Comparison of ENCODE assay signal across 9 mouse cellular contexts in genomic region chr9:32186489-32186888, GRCm38 (mm10).
DNase-seq lines count a peak whose midpoint lies in the region; ATAC-seq and TF ChIP-seq lines count a peak whose summit lies in the region.
"Had no signal": no experiment of that assay in that cellular context is flagged by ENCODE, and none has a peak within 500 bp of the region (broad histone marks: within the 10 kb centered on the region; RNA-seq: fewer than 3 reads in every experiment).

No protein-coding gene starts in this region.

- no peaks in the 10 kb centered on the region for H3K27me3 ChIP-seq in forebrain, embryonic 14.5 days (replicated peaks; ENCODE audit: control insufficient read depth, insufficient read depth, low read length)
- no peaks in the 10 kb centered on the region for H3K27me3 ChIP-seq in forebrain, embryonic 11.5 days (ENCODE audit: control insufficient read depth, insufficient read depth, low read length)
- no peaks in the 10 kb centered on the region for H3K27me3 ChIP-seq in spleen, adult 2 months (ENCODE audit: control insufficient read depth, insufficient read depth, low read length)
- no peaks in the 10 kb centered on the region for H3K27me3 ChIP-seq in embryonic facial prominence, embryonic 11.5 days (ENCODE audit: control insufficient read depth, insufficient read depth, low read length)
- H3K27me3 ChIP-seq in small intestine, adult 2 months (ENCODE audit: control insufficient read depth, insufficient read depth, low read length), result no peaks in the 10 kb centered on the region
- H3K27me3 ChIP-seq: midbrain, embryonic 12.5 days had no signal

- H3K9ac ChIP-seq in forebrain, embryonic 14.5 days (ENCODE audit: low read length), result no peak overlapping the region
- no peak overlapping the region for H3K9ac ChIP-seq in forebrain, embryonic 11.5 days (ENCODE audit: low read length)
- no peak overlapping the region for H3K9ac ChIP-seq in embryonic facial prominence, embryonic 11.5 days (replicated peaks; ENCODE audit: low read length)
- H3K9ac ChIP-seq: midbrain, embryonic 12.5 days had no signal

- WGBS in forebrain, embryonic 14.5 days, result 92% methylated on average over 2 of the region's 2 CpGs
- 99% methylated on average over 2 of the region's 2 CpGs for WGBS in forebrain, embryonic 11.5 days
- WGBS in spleen, adult 2 months, result 90% methylated on average over 2 of the region's 2 CpGs
- 95% methylated on average over 2 of the region's 2 CpGs for WGBS in embryonic facial prominence, embryonic 11.5 days
- WGBS in small intestine, adult 2 months, result 98% methylated on average over 2 of the region's 2 CpGs

- no peak overlapping the region for H3K4me2 ChIP-seq in forebrain, embryonic 14.5 days (ENCODE audit: low read length)
- H3K4me2 ChIP-seq in forebrain, embryonic 11.5 days (ENCODE audit: low read depth, low read length, severe bottlenecking), result no peak overlapping the region
- H3K4me2 ChIP-seq in embryonic facial prominence, embryonic 11.5 days (ENCODE audit: low read depth, low read length), result no peak overlapping the region
- H3K4me2 ChIP-seq: midbrain, embryonic 12.5 days had no signal

- H3K4me1 ChIP-seq in forebrain, embryonic 14.5 days (ENCODE audit: control insufficient read depth, insufficient read depth, low read length), result no peaks in the 10 kb centered on the region
- no peaks in the 10 kb centered on the region for H3K4me1 ChIP-seq in forebrain, embryonic 11.5 days (replicated peaks; ENCODE audit: control insufficient read depth, insufficient read depth, low read length)
- no peaks in the 10 kb centered on the region for H3K4me1 ChIP-seq in spleen, adult 2 months (ENCODE audit: control insufficient read depth, insufficient read depth, insufficient read length)
- no peaks in the 10 kb centered on the region for H3K4me1 ChIP-seq in embryonic facial prominence, embryonic 11.5 days (ENCODE audit: control insufficient read depth, insufficient read depth, low read length)
- no peaks in the 10 kb centered on the region for H3K4me1 ChIP-seq in small intestine, adult 2 months (ENCODE audit: control insufficient read depth, insufficient read depth, insufficient read length, low read length)
- H3K4me1 ChIP-seq: midbrain, embryonic 12.5 days had no signal

- peak; percentile 20; the same call in 1 of the 2 replicates for TF ChIP-seq CTCF in spleen, adult 2 months (IDR thresholded peaks at IDR 0.05; ENCODE audit: extremely low read depth, insufficient read depth, insufficient read length, insufficient replicate concordance)
- TF ChIP-seq CTCF in small intestine, adult 2 months (IDR thresholded peaks at IDR 0.05; ENCODE audit: extremely low read depth, insufficient read length, insufficient replicate concordance, low read depth, low read length), result peak; percentile 48; the same call in 1 of the 2 replicates

- peaks cover 19% of the 10 kb centered on the region; the same call in 1 of the 2 replicates for H3K36me3 ChIP-seq in forebrain, embryonic 14.5 days (ENCODE audit: control insufficient read depth, insufficient read depth, low read length)
- no peaks in the 10 kb centered on the region; the same call in 1 of the 2 replicates for H3K36me3 ChIP-seq in forebrain, embryonic 11.5 days (ENCODE audit: control insufficient read depth, insufficient read depth, low read length)
- no peaks in the 10 kb centered on the region for H3K36me3 ChIP-seq in spleen, adult 2 months (ENCODE audit: control insufficient read depth, insufficient read depth, low read length)
- H3K36me3 ChIP-seq in embryonic facial prominence, embryonic 11.5 days (replicated peaks; ENCODE audit: control insufficient read depth, insufficient read depth, low read depth, low read length), result no peaks in the 10 kb centered on the region
- 0 out of 2 replicates have a peak, but pooled peaks cover 9% of the 10 kb centered on the region for H3K36me3 ChIP-seq in small intestine, adult 2 months (ENCODE audit: control insufficient read depth, insufficient read depth, low read length)

- no peak for ATAC-seq in forebrain, embryonic 14.5 days
- no peak for ATAC-seq in forebrain, embryonic 11.5 days (replicated peaks; ENCODE audit: low FRiP score)
- ATAC-seq in embryonic facial prominence, embryonic 11.5 days (replicated peaks; ENCODE audit: insufficient number of reproducible peaks, low FRiP score, low TSS enrichment, low read depth), result no peak

- no peak for TF ChIP-seq POLR2A in spleen, adult 2 months (IDR thresholded peaks at IDR 0.05; ENCODE audit: low read depth, low read length)
- TF ChIP-seq POLR2A in small intestine, adult 2 months (IDR thresholded peaks at IDR 0.05; ENCODE audit: low read depth, low read length), result no peak

- no peak overlapping the region for H3K27ac ChIP-seq in forebrain, embryonic 14.5 days (ENCODE audit: low read depth, low read length)
- H3K27ac ChIP-seq in forebrain, embryonic 11.5 days (ENCODE audit: low read depth, low read length), result no peak overlapping the region
- no peak overlapping the region for H3K27ac ChIP-seq in spleen, adult 2 months (ENCODE audit: insufficient read depth, low read length)
- H3K27ac ChIP-seq in embryonic facial prominence, embryonic 11.5 days (replicated peaks; ENCODE audit: low read depth, low read length), result no peak overlapping the region
- H3K27ac ChIP-seq in small intestine, adult 2 months (ENCODE audit: insufficient read depth, low read depth, low read length), result no peak overlapping the region
- H3K27ac ChIP-seq: midbrain, embryonic 12.5 days had no signal

- DNase-seq in forebrain, embryonic 14.5 days (ENCODE audit: low spot score), result peak; percentile 28
- no peak for DNase-seq in forebrain, embryonic 11.5 days (ENCODE audit: low spot score)
- DNase-seq in spleen, adult 2 months (ENCODE audit: low read depth in 1 of 2, low spot score in 2 of 2), result no peak
- no peak for DNase-seq in spleen, postnatal 14 days (ENCODE audit: low spot score in 2 of 2)
- DNase-seq in embryonic facial prominence, embryonic 11.5 days (ENCODE audit: low spot score), result peak; percentile 53
- DNase-seq in layer of hippocampus, postnatal 14 days (ENCODE audit: low spot score in 2 of 2), result no peak
- DNase-seq in urinary bladder, postnatal 10 days (ENCODE audit: low spot score), result no peak

- no peak overlapping the region for H3K4me3 ChIP-seq in forebrain, embryonic 14.5 days (ENCODE audit: low read depth, low read length)
- no peak overlapping the region for H3K4me3 ChIP-seq in forebrain, embryonic 11.5 days (ENCODE audit: low read depth, low read length)
- no peak overlapping the region for H3K4me3 ChIP-seq in spleen, adult 2 months (ENCODE audit: extremely low read depth, insufficient read depth, insufficient read length)
- H3K4me3 ChIP-seq in embryonic facial prominence, embryonic 11.5 days (ENCODE audit: low read depth, low read length), result no peak overlapping the region
- H3K4me3 ChIP-seq in small intestine, adult 2 months (ENCODE audit: low read depth, low read length), result no peak overlapping the region
- H3K4me3 ChIP-seq: midbrain, embryonic 12.5 days had no signal

- H3K9me3 ChIP-seq in forebrain, embryonic 14.5 days (replicated peaks; ENCODE audit: control insufficient read depth, low read length), result no peaks in the 10 kb centered on the region
- H3K9me3 ChIP-seq in forebrain, embryonic 11.5 days (ENCODE audit: control insufficient read depth, low read length), result no peaks in the 10 kb centered on the region
- no peaks in the 10 kb centered on the region for H3K9me3 ChIP-seq in embryonic facial prominence, embryonic 11.5 days (replicated peaks; ENCODE audit: control insufficient read depth, low read length)
- H3K9me3 ChIP-seq: midbrain, embryonic 12.5 days had no signal

Comparison
In these comparisons a context has a peak if more than half of its experiments do, and no peak if none do; other contexts are left out.
1. DNase-seq: peak in forebrain, embryonic 14.5 days (single experiment) and embryonic facial prominence, embryonic 11.5 days (single experiment); none in forebrain, embryonic 11.5 days (single experiment), spleen, adult 2 months (0 of 2), spleen, postnatal 14 days (0 of 2), layer of hippocampus, postnatal 14 days (0 of 2) and urinary bladder, postnatal 10 days (single experiment).